Mouse (Mus musculus) embryonic facial prominence, embryonic 15.5 days (tissue): ENCODE measurements around the gene 2900026A02Rik. TPM values are rescaled to one million over a fixed set of nuclear protein-coding genes. Genes with fewer than 3 reads are reported as not detected.

Experiments
- ATAC-seq: fragments of 200-750 bp; cut with Nextera tagmentation; 2 replicates; pipeline ENCODE4 v1.8.0; 2017; ENCODE audit warnings: low read depth, moderate TSS enrichment; ENCODE audit not compliant: insufficient number of reproducible peaks, low FRiP score, low TSS enrichment
- H3K27ac ChIP-seq: fragments of 300-500 bp; sonication (generic); replicated peaks from 2 replicates; pipeline ENCODE4 v1.5.1; 2015; ENCODE audit warnings: mild to moderate bottlenecking, inconsistent platforms
- H3K27me3 ChIP-seq: fragments of 300-500 bp; sonication (generic); 2 replicates; pipeline ENCODE4 v1.6.1; 2015; ENCODE audit warnings: inconsistent platforms
- H3K36me3 ChIP-seq: fragments of 300-500 bp; sonication (generic); 2 replicates; pipeline ENCODE4 v1.6.1; 2015; ENCODE audit warnings: mild to moderate bottlenecking, inconsistent platforms
- H3K4me1 ChIP-seq: fragments of 300-500 bp; sonication (generic); 2 replicates; pipeline ENCODE4 v1.6.1; 2015; ENCODE audit warnings: inconsistent platforms
- H3K4me2 ChIP-seq: fragments of 300-500 bp; sonication (generic); replicated peaks from 2 replicates; pipeline ENCODE4 v1.6.1; 2015; ENCODE audit warnings: mild to moderate bottlenecking, inconsistent platforms
- H3K4me3 ChIP-seq: fragments of 300-500 bp; sonication (generic); replicated peaks from 2 replicates; pipeline ENCODE4 v1.5.1; 2015; ENCODE audit warnings: mild to moderate bottlenecking, inconsistent platforms
- H3K9ac ChIP-seq: fragments of 300-500 bp; sonication (generic); 2 replicates; pipeline ENCODE4 v1.6.1; 2015; ENCODE audit warnings: inconsistent platforms
- H3K9me3 ChIP-seq: fragments of 300-500 bp; sonication (generic); replicated peaks from 2 replicates; pipeline ENCODE4 v1.6.1; 2016; ENCODE audit warnings: inconsistent platforms
- WGBS: fragments of 180-500 bp; shearing (Covaris S2); methylation state at CpG from one replicate; pipeline ENCODE4 v1.1.7; 2015; 5-methylcytosine and 5-hydroxymethylcytosine counted together
- polyA plus RNA-seq: library from polyadenylated mRNA; unstranded; fragments of >200 nt; fragmentation: Nextera tagmentation; extraction: Ambion mirVana; gene quantifications from 2 replicates; pipeline ENCODE4 v1.2.1, GENCODE M21; 2015

Gene 2900026A02Rik
- polyA plus RNA-seq, 1 experiment from 2014 or later: 14.2 TPM

- Histone ChIP-seq H3K4me3 (no peak overlapping the region), H3K36me3 (no peaks in the 10 kb centered on the region), H3K4me2 (no peak overlapping the region), H3K4me1 (peaks cover 76% of the 10 kb centered on the region), H3K9ac (no peak overlapping the region), H3K27ac (peak overlapping the region; percentile 72), H3K9me3 (no peaks in the 10 kb centered on the region), H3K27me3 (no peaks in the 10 kb centered on the region)
- 40% methylated on average over 10 of the region's 10 CpGs for WGBS
- 0 out of 2 replicates have a peak, but pooled peaks have one; percentile 27 for ATAC-seq
These were observed 63.4 kb downstream of the 2900026A02Rik start for GRCm38 (mm10) chr5:113157588-113157987.

GRCm38 (mm10) chr5:113157006-113157405 lies 64.0 kb downstream of the 2900026A02Rik start:
- no peaks in the 10 kb centered on the region for H3K27me3 ChIP-seq
- no peak overlapping the region for H3K9ac ChIP-seq
- no peaks in the 10 kb centered on the region for H3K36me3 ChIP-seq
- no peak overlapping the region for H3K4me3 ChIP-seq
- H3K9me3 ChIP-seq: no peaks in the 10 kb centered on the region
- no peak overlapping the region for H3K4me2 ChIP-seq
- H3K27ac ChIP-seq: peak overlapping the region; percentile 23; the same call in 1 of the 2 replicates
- H3K4me1 ChIP-seq: peaks cover 75% of the 10 kb centered on the region
- no peak for ATAC-seq
- 71% methylated on average over 5 of the region's 5 CpGs for WGBS

- 6% methylated on average over 8 of the region's 8 CpGs for WGBS
- Histone ChIP-seq H3K9ac (no peak overlapping the region), H3K4me3 (no peak overlapping the region), H3K4me2 (no peak overlapping the region), H3K27me3 (no peaks in the 10 kb centered on the region), H3K4me1 (peaks cover 72% of the 10 kb centered on the region), H3K36me3 (no peaks in the 10 kb centered on the region), H3K27ac (peak overlapping the region; percentile 88; the same call in 1 of the 2 replicates), H3K9me3 (no peaks in the 10 kb centered on the region)
- no peak for ATAC-seq
These were observed 65.9 kb downstream of the 2900026A02Rik start for GRCm38 (mm10) chr5:113155133-113155532.

- no peaks in the 10 kb centered on the region for H3K27me3 ChIP-seq
- no peak overlapping the region for H3K9ac ChIP-seq
- H3K4me1 ChIP-seq: peaks cover 67% of the 10 kb centered on the region
- peak overlapping the region; percentile 88 for H3K27ac ChIP-seq
- H3K9me3 ChIP-seq: no peaks in the 10 kb centered on the region
- WGBS: 66% methylated on average over 5 of the region's 5 CpGs
- no peak for ATAC-seq
- no peak overlapping the region for H3K4me3 ChIP-seq
- no peaks in the 10 kb centered on the region for H3K36me3 ChIP-seq
- no peak overlapping the region for H3K4me2 ChIP-seq
These were observed 66.6 kb downstream of the 2900026A02Rik start for GRCm38 (mm10) chr5:113154441-113154840.

- Histone ChIP-seq H3K4me3 (no peak overlapping the region), H3K9me3 (no peaks in the 10 kb centered on the region), H3K27me3 (no peaks in the 10 kb centered on the region), H3K36me3 (no peaks in the 10 kb centered on the region), H3K4me2 (no peak overlapping the region), H3K27ac (peak overlapping the region; percentile 88), H3K4me1 (peaks cover 67% of the 10 kb centered on the region), H3K9ac (no peak overlapping the region)
- WGBS: 66% methylated on average over 5 of the region's 5 CpGs
- ATAC-seq: no peak
These were observed 67.6 kb downstream of the 2900026A02Rik start for GRCm38 (mm10) chr5:113153508-113153830.

- H3K36me3 ChIP-seq: no peaks in the 10 kb centered on the region
- H3K4me1 ChIP-seq: peaks cover 67% of the 10 kb centered on the region
- H3K27ac ChIP-seq: peak overlapping the region; percentile 88
- no peaks in the 10 kb centered on the region for H3K9me3 ChIP-seq
- no peak; the same call in 1 of the 2 replicates for ATAC-seq
- 40% methylated on average over 22 of the region's 22 CpGs for WGBS
- no peak overlapping the region for H3K9ac ChIP-seq
- no peaks in the 10 kb centered on the region for H3K27me3 ChIP-seq
- no peak overlapping the region for H3K4me3 ChIP-seq
- H3K4me2 ChIP-seq: no peak overlapping the region
These were observed 68.2 kb downstream of the 2900026A02Rik start for GRCm38 (mm10) chr5:113152663-113153507.

GRCm38 (mm10) chr5:113151554-113152103 lies 69.4 kb downstream of the 2900026A02Rik start:
- 31% methylated on average over 11 of the region's 11 CpGs for WGBS
- no peak overlapping the region for H3K4me2 ChIP-seq
- ATAC-seq: peak; percentile 5; the same call in 1 of the 2 replicates

GRCm38 (mm10) chr5:113150871-113151553 lies 70.0 kb downstream of the 2900026A02Rik start:
- no peaks in the 10 kb centered on the region for H3K27me3 ChIP-seq
- WGBS: 46% methylated on average over 9 of the region's 9 CpGs
- H3K4me2 ChIP-seq: no peak overlapping the region
- H3K27ac ChIP-seq: peak overlapping the region; percentile 88
- no peak overlapping the region for H3K4me3 ChIP-seq
- no peak overlapping the region for H3K9ac ChIP-seq
- ATAC-seq: no peak
- H3K9me3 ChIP-seq: no peaks in the 10 kb centered on the region
- H3K36me3 ChIP-seq: no peaks in the 10 kb centered on the region
- peaks cover 66% of the 10 kb centered on the region for H3K4me1 ChIP-seq

More at GRCm38 (mm10) chr5:113151554-113152103, 69.4 kb downstream of the 2900026A02Rik start:
- no peak overlapping the region for H3K4me3 ChIP-seq
- no peaks in the 10 kb centered on the region for H3K9me3 ChIP-seq
- no peaks in the 10 kb centered on the region for H3K27me3 ChIP-seq
- H3K9ac ChIP-seq: no peak overlapping the region
- peaks cover 63% of the 10 kb centered on the region for H3K4me1 ChIP-seq
- H3K36me3 ChIP-seq: no peaks in the 10 kb centered on the region
- H3K27ac ChIP-seq: peak overlapping the region; percentile 88

GRCm38 (mm10) chr5:113149052-113149451 lies 72.0 kb downstream of the 2900026A02Rik start:
- H3K4me3 ChIP-seq: no peak overlapping the region
- 82% methylated on average over 7 of the region's 7 CpGs for WGBS
- H3K27ac ChIP-seq: 0 out of 2 replicates have a peak overlapping the region, but pooled peaks have one; percentile 11
- H3K4me1 ChIP-seq: peaks cover 67% of the 10 kb centered on the region
- ATAC-seq: no peak
- no peaks in the 10 kb centered on the region for H3K36me3 ChIP-seq
- no peaks in the 10 kb centered on the region for H3K27me3 ChIP-seq
- no peaks in the 10 kb centered on the region for H3K9me3 ChIP-seq
- no peak overlapping the region for H3K9ac ChIP-seq
- H3K4me2 ChIP-seq: no peak overlapping the region

- no peak overlapping the region for H3K4me2 ChIP-seq
- no peak for ATAC-seq
These were observed 73.0 kb downstream of the 2900026A02Rik start for GRCm38 (mm10) chr5:113147994-113148471.

GRCm38 (mm10) chr5:113146656-113147055 lies 74.4 kb downstream of the 2900026A02Rik start:
- ATAC-seq: no peak
- Histone ChIP-seq H3K9ac (no peak overlapping the region), H3K9me3 (no peaks in the 10 kb centered on the region), H3K4me2 (no peak overlapping the region), H3K27me3 (no peaks in the 10 kb centered on the region), H3K4me1 (peaks cover 59% of the 10 kb centered on the region), H3K4me3 (no peak overlapping the region), H3K36me3 (no peaks in the 10 kb centered on the region), H3K27ac (no peak overlapping the region)
- 53% methylated on average over 2 of the region's 2 CpGs for WGBS

More at GRCm38 (mm10) chr5:113147994-113148471, 73.0 kb downstream of the 2900026A02Rik start:
- Histone ChIP-seq H3K27ac (peak overlapping the region; percentile 49; the same call in 1 of the 2 replicates), H3K36me3 (no peaks in the 10 kb centered on the region), H3K9ac (no peak overlapping the region), H3K9me3 (no peaks in the 10 kb centered on the region), H3K4me1 (peaks cover 58% of the 10 kb centered on the region), H3K27me3 (no peaks in the 10 kb centered on the region), H3K4me3 (no peak overlapping the region)
- 54% methylated on average over 13 of the region's 13 CpGs for WGBS
